Mouse (Mus musculus) right cerebral cortex, postnatal 36 days (tissue): ENCODE data around the gene Ngrn.

Experiments
- DNase-seq, 2 experiments: peaks; one replicate each; pipeline ENCODE4 v3.0.0; 2022; ENCODE audit warnings: low spot score in 2 of 2, mixed read lengths in 1 of 2

The Ngrn gene

DNA sequence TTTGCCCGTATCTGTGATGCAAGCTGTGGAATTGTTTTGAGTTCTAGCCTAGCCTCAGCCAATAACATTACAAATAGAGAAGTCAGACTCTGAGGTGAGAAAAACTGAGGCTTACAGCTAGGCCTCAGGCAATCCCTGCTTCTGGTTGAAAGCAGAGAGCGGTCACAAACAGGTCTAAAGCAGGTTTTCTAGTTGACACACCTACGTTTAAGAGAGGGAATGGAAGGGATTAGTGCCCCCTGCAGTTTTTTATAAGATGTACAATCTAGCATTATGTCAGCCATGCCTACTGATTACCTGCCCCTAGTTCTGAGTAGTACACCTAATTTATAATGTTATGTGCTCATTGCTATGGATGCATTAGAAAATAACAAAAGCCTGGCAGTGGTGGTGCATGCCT lies 46.8 kb downstream of the Ngrn start:
- no peak for DNase-seq

DNA sequence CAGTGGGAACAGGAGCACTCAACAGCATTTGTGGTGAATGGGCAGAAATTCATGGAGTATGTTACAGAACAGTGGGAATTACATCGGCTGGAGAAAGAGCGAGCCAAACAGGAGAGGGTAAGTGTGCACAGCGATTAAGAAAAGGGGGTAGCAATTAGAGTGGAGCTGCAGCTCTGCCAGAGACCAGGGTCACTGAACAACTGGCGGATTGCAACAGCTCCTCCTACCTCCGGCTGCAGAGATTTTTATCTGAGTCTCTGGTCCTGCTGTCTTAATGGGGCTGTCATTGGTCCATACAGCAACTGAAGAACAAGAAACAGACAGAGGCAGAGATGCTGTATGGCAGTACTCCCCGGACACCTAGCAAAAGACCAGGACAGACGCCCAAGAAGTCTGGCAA lies 49.8 kb downstream of the Ngrn start:
- DNase-seq = no peak
